Mouse (Mus musculus) urinary bladder, adult 2 months (tissue): Measurements from ENCODE around the gene Olfr996. TPM values are rescaled to one million over a fixed set of nuclear protein-coding genes. Genes with fewer than 3 reads are reported as not detected.
"Not testable (repeated sequence)": the region's sequence is repeated elsewhere in the genome, so short reads cannot be mapped to it uniquely, and the experiment has no call there.

Experiments used
- DNase-seq: peaks from one replicate; pipeline ENCODE4 v3.0.0; 2022; ENCODE audit warnings: low spot score
- polyA plus RNA-seq: library from polyadenylated mRNA; depleted of rRNA; stranded (reverse); fragments of >200 nt; gene quantifications from 2 replicates; pipeline ENCODE4 v1.2.3, GENCODE M21; 2012; rRNA removed

Gene Olfr996
- polyA plus RNA-seq: not detected in 2 replicates

GRCm38 (mm10) chr2:85578915-85579314 is at the start of gene Olfr996:
Gene Olfr996 (plus strand): TSS chr2:85579215.
- no peak for DNase-seq

- no peak for DNase-seq
Measured at GRCm38 (mm10) chr2:85532082-85532778, 46.8 kb upstream of the Olfr996 start.

GRCm38 (mm10) chr2:85533934-85534333 is 45.1 kb upstream of the Olfr996 start:
- DNase-seq: no peak

GRCm38 (mm10) chr2:85554806-85555205 is 24.2 kb upstream of the Olfr996 start:
- no peak for DNase-seq

- DNase-seq: no peak
Measured at GRCm38 (mm10) chr2:85560226-85560625, 18.8 kb upstream of the Olfr996 start.

GRCm38 (mm10) chr2:85561187-85561586 is 17.8 kb upstream of the Olfr996 start:
- DNase-seq: no peak

GRCm38 (mm10) chr2:85588648-85589047 is 9.6 kb downstream of the Olfr996 start, which contains the start of gene Olfr998:
Gene Olfr998 (plus strand): TSS chr2:85588948.
- DNase-seq: not testable (repeated sequence)

- no peak for DNase-seq
Measured at GRCm38 (mm10) chr2:85611803-85612202, 32.8 kb downstream of the Olfr996 start, which contains the start of gene Olfr1000. Gene Olfr1000 (minus strand): TSS chr2:85611903.

Other genes starting within 250 kb of the Olfr996 start
- not detected in 2 replicates for gene Olfr987, start 239.9 kb upstream of the Olfr996 start, polyA plus RNA-seq
- gene Olfr988, start 216.0 kb upstream of the Olfr996 start, polyA plus RNA-seq: not detected in 2 replicates
- gene Olfr992, start 169.7 kb upstream of the Olfr996 start, polyA plus RNA-seq: not detected in 2 replicates
- not detected in 2 replicates for gene Olfr993, start 164.3 kb upstream of the Olfr996 start, polyA plus RNA-seq
- gene Olfr994, start 142.8 kb upstream of the Olfr996 start, polyA plus RNA-seq: not detected in 2 replicates
- gene Olfr995, start 135.6 kb upstream of the Olfr996 start, polyA plus RNA-seq: not detected in 2 replicates
- gene 4833423E24Rik, start 60.2 kb upstream of the Olfr996 start, polyA plus RNA-seq: 0.03 and 0.10 TPM in 2 replicates
- not detected in 2 replicates for gene Olfr998, start 9.7 kb downstream of the Olfr996 start, polyA plus RNA-seq
- gene Olfr1000, start 32.7 kb downstream of the Olfr996 start, polyA plus RNA-seq: not detected in 2 replicates
- gene Olfr1002, start 71.5 kb downstream of the Olfr996 start, polyA plus RNA-seq: not detected in 2 replicates
- not detected in 2 replicates for gene Olfr154, start 85.2 kb downstream of the Olfr996 start, polyA plus RNA-seq
- not detected in 2 replicates for gene Olfr1006, start 99.6 kb downstream of the Olfr996 start, polyA plus RNA-seq
- not detected in 2 replicates for gene Olfr1008, start 110.2 kb downstream of the Olfr996 start, polyA plus RNA-seq
- not detected in 2 replicates for gene Olfr1009, start 136.2 kb downstream of the Olfr996 start, polyA plus RNA-seq
- gene Olfr1012, start 183.6 kb downstream of the Olfr996 start, polyA plus RNA-seq: not detected in 2 replicates
- not detected in 2 replicates for gene Olfr1013, start 187.9 kb downstream of the Olfr996 start, polyA plus RNA-seq
- not detected in 2 replicates for gene Olfr1014, start 193.5 kb downstream of the Olfr996 start, polyA plus RNA-seq
- gene Olfr1015, start 202.8 kb downstream of the Olfr996 start, polyA plus RNA-seq: not detected in 2 replicates
- not detected in 2 replicates for gene Olfr1016, start 223.3 kb downstream of the Olfr996 start, polyA plus RNA-seq
- not detected in 2 replicates for gene Olfr1018, start 239.3 kb downstream of the Olfr996 start, polyA plus RNA-seq